Mouse (Mus musculus): Measurements from ENCODE around the gene Tmem117. TPM values are rescaled to one million over a fixed set of nuclear protein-coding genes. Genes with fewer than 3 reads are reported as not detected.

Tmem117 gene
- polyA plus RNA-seq, 1 experiment from 2014 or later, result 1.0 TPM

DNA sequence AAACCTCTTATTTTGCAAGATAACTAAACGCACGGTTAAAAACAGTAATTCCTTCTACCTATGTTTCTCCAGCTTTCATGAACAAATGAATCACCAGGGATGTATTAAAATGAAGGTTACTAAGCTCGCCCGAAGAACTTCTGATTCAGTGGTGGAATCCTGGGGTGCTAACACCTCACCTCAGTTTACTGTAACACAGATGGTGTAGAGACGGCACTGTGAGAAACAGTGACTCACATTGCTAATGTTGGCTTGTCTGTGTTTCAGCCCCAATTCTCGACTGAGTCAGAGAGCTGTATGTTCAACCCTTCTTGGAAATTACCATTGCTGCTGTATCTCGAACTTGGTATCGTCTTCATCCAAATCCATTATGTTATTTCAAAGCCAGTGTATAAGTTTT lies 21.3 kb upstream of the Tmem117 start:
- Histone ChIP-seq H3K36me3 (no peaks in the 10 kb centered on the region), H3K9me3 (no peaks in the 10 kb centered on the region), H3K4me1 (replicated peaks) (no peaks in the 10 kb centered on the region), H3K27ac (no peak overlapping the region), H3K4me3 (no peak overlapping the region), H3K27me3 (ENCODE audit: insufficient read depth, poor library complexity, severe bottlenecking) (no peaks in the 10 kb centered on the region)
- 92% methylated on average over 8 of the region's 8 CpGs for WGBS
- DNase-seq (ENCODE audit: low spot score), result no peak

DNA sequence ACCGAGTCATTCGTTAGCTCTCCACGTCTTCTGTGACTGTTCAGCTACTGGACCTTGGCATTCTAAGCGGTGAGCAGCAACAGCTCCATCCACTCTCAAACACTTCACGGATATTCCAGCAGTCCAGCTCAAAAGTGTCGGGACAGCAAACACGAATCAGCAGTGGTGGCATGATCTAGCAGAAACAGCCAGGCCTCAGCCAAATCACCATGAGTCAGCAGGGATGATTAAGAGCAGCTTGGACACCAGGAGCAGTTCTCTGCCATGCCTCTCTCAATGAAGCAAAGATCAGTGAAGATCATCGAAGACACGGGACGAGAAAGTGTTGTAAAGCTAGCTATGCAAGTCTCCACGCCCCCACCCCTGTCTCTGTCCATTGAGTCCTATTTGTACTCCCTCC lies 13.0 kb upstream of the Tmem117 start:
- no peaks in the 10 kb centered on the region for H3K4me1 ChIP-seq (replicated peaks)
- WGBS, result 90% methylated on average over 11 of the region's 11 CpGs
- no peaks in the 10 kb centered on the region for H3K9me3 ChIP-seq
- H3K36me3 ChIP-seq, result no peaks in the 10 kb centered on the region
- H3K27ac ChIP-seq, result no peak overlapping the region
- H3K27me3 ChIP-seq (ENCODE audit: insufficient read depth, poor library complexity, severe bottlenecking), result no peaks in the 10 kb centered on the region
- DNase-seq (ENCODE audit: low spot score), result no peak
- no peak overlapping the region for H3K4me3 ChIP-seq

DNA sequence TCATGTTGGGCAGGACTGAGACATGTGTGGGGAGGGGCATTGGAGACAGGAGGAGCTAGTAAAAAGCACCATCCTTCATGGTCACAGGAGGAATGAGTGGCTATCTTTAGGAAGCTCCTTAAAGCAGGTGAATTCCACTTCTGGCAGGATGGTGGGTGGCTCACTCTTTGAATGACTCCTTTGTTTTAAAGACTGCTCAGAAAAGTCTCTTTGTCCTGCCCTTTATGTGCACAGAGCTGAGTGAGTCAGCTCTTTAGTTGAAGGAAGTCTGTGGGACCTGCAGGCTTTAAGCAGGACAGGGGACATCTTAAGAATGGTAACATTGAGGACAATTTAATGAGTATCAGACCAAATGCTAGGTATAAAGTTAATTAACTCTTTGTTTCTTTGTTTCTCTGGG lies 8.1 kb upstream of the Tmem117 start:
- Histone ChIP-seq H3K27ac (no peak overlapping the region), H3K4me3 (no peak overlapping the region), H3K4me1 (replicated peaks) (no peaks in the 10 kb centered on the region), H3K9me3 (no peaks in the 10 kb centered on the region), H3K27me3 (ENCODE audit: insufficient read depth, poor library complexity, severe bottlenecking) (no peaks in the 10 kb centered on the region), H3K36me3 (no peaks in the 10 kb centered on the region)
- no peak for DNase-seq (ENCODE audit: low spot score)

DNA sequence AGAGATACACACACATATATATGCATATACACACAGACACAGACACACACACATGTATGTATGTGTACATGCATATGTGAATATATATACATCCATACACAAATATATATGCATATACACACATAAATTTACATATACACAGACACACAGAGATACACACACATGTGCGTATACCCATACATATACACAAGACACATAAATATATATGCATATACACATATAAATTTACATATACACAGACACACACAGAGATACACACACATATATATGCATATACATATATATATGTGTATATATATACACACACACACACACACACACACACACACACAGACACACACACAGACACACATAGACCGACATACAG lies 586 bp upstream of the Tmem117 start:
- peaks cover 5% of the 10 kb centered on the region for H3K4me1 ChIP-seq (replicated peaks)
- WGBS, result 50% methylated on average over 2 of the region's 2 CpGs
- no peaks in the 10 kb centered on the region for H3K36me3 ChIP-seq
- DNase-seq (ENCODE audit: low spot score), result no peak
- H3K27ac ChIP-seq, result peak overlapping the region; percentile 82; the same call in 1 of the 2 replicates
- H3K27me3 ChIP-seq (ENCODE audit: insufficient read depth, poor library complexity, severe bottlenecking), result peaks cover 33% of the 10 kb centered on the region
- no peaks in the 10 kb centered on the region for H3K9me3 ChIP-seq
- peak overlapping the region; percentile 82 for H3K4me3 ChIP-seq

DNA sequence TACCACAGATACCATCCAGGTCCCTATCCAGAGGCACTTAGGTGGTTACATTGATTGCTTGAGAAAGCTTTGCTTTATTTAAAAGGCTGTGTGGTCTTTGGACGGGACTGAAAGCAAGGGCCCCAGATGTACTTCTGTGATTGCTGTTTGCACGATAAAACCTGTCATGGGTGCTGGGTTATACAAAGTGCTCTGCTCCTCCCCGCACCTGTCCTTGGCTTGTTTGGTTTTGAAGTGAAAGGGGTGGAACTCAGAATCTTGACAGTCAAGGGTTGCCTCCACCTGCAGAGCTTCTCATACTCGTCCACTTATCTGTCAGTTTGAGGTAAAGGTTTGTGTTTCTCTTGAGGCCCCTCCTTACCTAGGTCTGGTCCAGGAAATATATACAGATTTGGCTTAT lies 1.5 kb downstream of the Tmem117 start:
- Histone ChIP-seq H3K4me3 (no peak overlapping the region), H3K9me3 (no peaks in the 10 kb centered on the region), H3K4me1 (replicated peaks) (peaks cover 5% of the 10 kb centered on the region), H3K36me3 (no peaks in the 10 kb centered on the region), H3K27ac (no peak overlapping the region), H3K27me3 (ENCODE audit: insufficient read depth, poor library complexity, severe bottlenecking) (peaks cover 33% of the 10 kb centered on the region)
- 80% methylated on average over 4 of the region's 4 CpGs for WGBS
- no peak for DNase-seq (ENCODE audit: low spot score)

DNA sequence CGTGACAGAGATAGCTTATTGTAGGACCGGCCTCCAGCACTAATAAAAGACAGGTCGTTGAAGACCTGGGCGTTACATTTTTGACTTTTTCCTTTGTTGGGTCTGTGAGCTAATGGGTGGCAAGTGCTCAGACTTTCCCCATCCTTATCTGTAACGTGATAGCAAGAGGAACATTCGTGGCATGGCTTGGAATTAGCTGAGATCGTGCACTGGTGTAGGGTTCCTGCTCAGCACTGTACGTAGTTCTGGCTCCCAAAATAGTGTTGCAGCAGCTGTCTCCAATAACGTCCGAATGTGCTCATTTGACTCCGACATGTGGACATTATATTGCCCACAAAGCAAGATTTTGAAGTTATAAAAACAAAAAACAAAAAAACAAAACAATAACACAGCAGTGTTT lies 5.5 kb downstream of the Tmem117 start:
- 74% methylated on average over 11 of the region's 11 CpGs for WGBS
- H3K4me1 ChIP-seq (replicated peaks), result no peaks in the 10 kb centered on the region; the same call in 1 of the 2 replicates

DNA sequence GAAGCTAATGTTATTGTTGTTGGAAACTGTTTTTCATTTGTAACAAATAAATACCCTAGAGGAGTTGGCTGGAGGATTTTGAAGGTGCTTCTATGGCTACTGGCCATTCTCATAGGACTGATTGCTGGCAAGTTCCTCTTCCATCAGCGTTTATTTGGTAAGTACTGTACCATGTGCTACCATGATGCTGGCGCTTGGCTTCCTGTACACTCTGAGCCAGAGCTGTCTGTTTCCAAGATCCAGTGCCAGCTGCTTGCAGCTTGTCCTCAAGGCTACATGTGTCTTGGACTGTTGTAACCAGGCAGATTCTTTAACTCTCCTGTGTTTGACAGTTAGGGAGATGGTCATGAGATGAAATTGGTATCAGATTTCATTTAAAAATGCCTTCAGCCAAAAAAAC lies 9.2 kb downstream of the Tmem117 start:
- Histone ChIP-seq H3K4me3 (no peak overlapping the region), H3K36me3 (no peaks in the 10 kb centered on the region), H3K27me3 (ENCODE audit: insufficient read depth, poor library complexity, severe bottlenecking) (no peaks in the 10 kb centered on the region), H3K9me3 (no peaks in the 10 kb centered on the region), H3K4me1 (replicated peaks) (no peaks in the 10 kb centered on the region; the same call in 1 of the 2 replicates), H3K27ac (no peak overlapping the region)
- WGBS, result 88% methylated on average over 2 of the region's 2 CpGs
- DNase-seq (ENCODE audit: low spot score), result no peak

More for the DNA sequence above, 5.5 kb downstream of the Tmem117 start:
- Histone ChIP-seq H3K27me3 (ENCODE audit: insufficient read depth, poor library complexity, severe bottlenecking) (peaks cover 16% of the 10 kb centered on the region), H3K36me3 (no peaks in the 10 kb centered on the region), H3K4me3 (no peak overlapping the region), H3K27ac (no peak overlapping the region), H3K9me3 (no peaks in the 10 kb centered on the region)
- no peak for DNase-seq (ENCODE audit: low spot score)

DNA sequence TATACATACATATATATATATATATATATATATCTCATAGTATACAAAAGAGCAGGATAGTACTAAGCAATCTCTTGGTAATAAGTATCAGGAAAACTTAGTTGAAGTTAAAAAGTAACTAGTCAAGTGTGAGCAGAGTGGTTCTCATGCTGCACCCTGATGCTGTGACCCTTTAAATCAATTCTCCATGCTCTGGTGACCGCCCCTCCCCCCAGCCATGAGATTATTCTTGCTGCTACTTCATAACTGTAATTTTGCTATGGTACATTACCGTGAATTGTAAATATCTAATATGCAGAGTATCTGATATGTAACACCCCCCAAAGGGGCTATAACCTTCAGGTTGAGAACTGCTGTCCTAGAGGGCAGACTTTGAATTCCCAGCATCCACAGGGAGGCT lies 10.1 kb downstream of the Tmem117 start:
- Histone ChIP-seq H3K4me1 (replicated peaks) (no peaks in the 10 kb centered on the region; the same call in 1 of the 2 replicates), H3K4me3 (no peak overlapping the region), H3K36me3 (no peaks in the 10 kb centered on the region), H3K27me3 (ENCODE audit: insufficient read depth, poor library complexity, severe bottlenecking) (no peaks in the 10 kb centered on the region), H3K27ac (no peak overlapping the region), H3K9me3 (no peaks in the 10 kb centered on the region)
- 76% methylated on average over 2 of the region's 2 CpGs for WGBS
- no peak for DNase-seq (ENCODE audit: low spot score)

DNA sequence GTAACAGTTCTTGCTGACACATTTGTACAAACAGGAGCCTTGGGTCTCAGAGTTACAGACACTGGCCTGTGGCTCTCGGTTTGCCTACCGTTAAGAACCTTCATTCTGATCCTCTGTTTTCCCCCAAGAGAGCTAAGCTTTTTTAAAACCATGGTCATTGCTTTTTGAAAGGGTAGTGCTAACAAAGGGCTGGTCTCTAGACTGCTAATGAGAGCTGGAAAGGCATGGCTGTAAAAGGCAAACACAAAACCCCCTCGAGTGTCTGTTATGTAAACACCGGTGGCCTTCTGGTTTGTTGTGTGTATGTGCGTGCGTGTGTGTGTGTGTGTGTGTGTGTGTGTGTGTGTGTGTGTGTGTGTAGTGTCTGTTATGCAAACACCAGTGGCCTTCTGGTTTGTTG lies 17.0 kb downstream of the Tmem117 start:
- Histone ChIP-seq H3K4me1 (replicated peaks) (peaks cover 30% of the 10 kb centered on the region), H3K4me3 (no peak overlapping the region), H3K27me3 (ENCODE audit: insufficient read depth, poor library complexity, severe bottlenecking) (no peaks in the 10 kb centered on the region), H3K36me3 (no peaks in the 10 kb centered on the region), H3K9me3 (no peaks in the 10 kb centered on the region), H3K27ac (0 out of 2 replicates have a peak overlapping the region, but pooled peaks have one; percentile 53)
- DNase-seq (ENCODE audit: low spot score), result no peak
- 62% methylated on average over 6 of the region's 6 CpGs for WGBS

DNA sequence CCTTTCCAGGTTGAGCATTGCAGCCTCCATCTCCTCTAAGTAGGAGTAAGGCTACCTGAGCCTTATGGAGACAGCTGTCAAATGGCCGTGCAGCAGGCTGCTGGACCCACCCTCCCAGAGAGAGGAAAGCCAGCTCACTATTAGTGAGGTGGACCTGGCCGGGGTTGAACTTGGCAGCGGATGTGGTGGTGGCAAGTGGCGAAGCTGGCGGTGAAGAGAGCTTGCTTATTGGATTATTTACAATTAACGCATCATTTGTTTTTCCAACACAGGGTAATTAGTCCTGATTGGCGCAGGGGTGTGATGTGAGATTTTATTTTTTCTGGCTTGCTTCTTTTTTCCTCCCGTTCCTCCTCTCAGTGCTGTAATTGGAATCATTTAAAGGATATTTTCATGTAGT lies 19.4 kb downstream of the Tmem117 start:
- DNase-seq (ENCODE audit: low spot score), result no peak
- Histone ChIP-seq H3K27me3 (ENCODE audit: insufficient read depth, poor library complexity, severe bottlenecking) (no peaks in the 10 kb centered on the region; the same call in 1 of the 2 replicates), H3K9me3 (no peaks in the 10 kb centered on the region), H3K27ac (peak overlapping the region; percentile 74; the same call in 1 of the 2 replicates), H3K4me1 (replicated peaks) (peaks cover 46% of the 10 kb centered on the region), H3K4me3 (no peak overlapping the region), H3K36me3 (no peaks in the 10 kb centered on the region)
- 88% methylated on average over 8 of the region's 8 CpGs for WGBS

DNA sequence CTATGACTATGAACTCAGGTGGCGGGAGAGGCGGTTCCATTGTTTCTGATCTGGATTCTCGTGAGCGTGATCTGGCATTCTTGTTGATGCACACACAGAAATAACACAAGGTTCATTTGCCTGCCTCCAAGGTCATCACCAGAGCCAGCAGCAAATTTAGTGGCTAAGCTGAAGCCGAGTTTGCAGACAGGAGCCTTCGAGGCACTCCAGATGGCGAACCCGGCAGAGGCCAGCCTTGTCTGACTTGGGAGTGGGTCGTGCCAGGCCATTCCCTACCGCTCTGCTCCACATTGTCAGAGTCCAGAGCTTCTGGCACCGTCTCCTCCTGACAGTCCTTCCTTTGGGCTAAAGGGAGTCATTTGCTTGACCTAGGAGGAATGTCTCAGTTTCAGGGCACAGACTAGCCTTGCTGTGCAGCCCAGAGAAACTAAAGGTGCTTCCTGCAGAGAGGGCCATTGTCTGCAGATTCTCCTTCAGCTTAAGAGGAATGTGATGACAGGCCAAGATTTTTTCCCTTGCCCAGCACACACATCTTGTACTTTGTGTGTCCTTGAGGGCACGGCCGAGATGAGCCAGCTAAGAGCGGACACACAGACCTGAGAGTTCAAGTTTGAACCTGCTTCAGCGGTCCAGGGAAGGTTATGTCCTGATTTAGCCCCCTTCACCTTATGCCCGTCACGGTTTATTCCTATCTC lies 20.2 kb downstream of the Tmem117 start:
- Histone ChIP-seq H3K9me3 (no peaks in the 10 kb centered on the region), H3K4me1 (replicated peaks) (peaks cover 46% of the 10 kb centered on the region), H3K27ac (peak overlapping the region; percentile 74), H3K4me3 (no peak overlapping the region), H3K27me3 (ENCODE audit: insufficient read depth, poor library complexity, severe bottlenecking) (no peaks in the 10 kb centered on the region; the same call in 1 of the 2 replicates), H3K36me3 (no peaks in the 10 kb centered on the region)
- 53% methylated on average over 17 of the region's 17 CpGs for WGBS
- no peak for DNase-seq (ENCODE audit: low spot score)

DNA sequence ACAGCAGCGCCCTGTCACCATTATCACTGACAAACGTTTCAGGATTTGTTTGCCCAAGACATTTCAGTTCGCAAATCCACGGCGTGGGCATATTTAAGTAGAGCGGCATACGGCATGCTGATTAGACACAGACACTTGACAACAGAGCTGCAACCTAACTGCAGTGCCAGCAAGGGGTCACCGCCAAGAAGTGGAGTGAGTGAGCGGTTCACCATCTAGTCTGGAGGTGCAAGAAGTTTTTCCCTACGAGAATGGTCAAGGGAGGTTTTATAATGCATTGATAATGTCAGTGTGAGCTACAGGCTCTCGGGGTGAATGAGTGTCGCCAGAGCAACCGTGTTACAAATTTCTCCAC lies 20.7 kb downstream of the Tmem117 start:
- Histone ChIP-seq H3K36me3 (no peaks in the 10 kb centered on the region), H3K4me3 (no peak overlapping the region), H3K27ac (no peak overlapping the region), H3K9me3 (no peaks in the 10 kb centered on the region), H3K27me3 (ENCODE audit: insufficient read depth, poor library complexity, severe bottlenecking) (no peaks in the 10 kb centered on the region; the same call in 1 of the 2 replicates), H3K4me1 (replicated peaks) (peaks cover 46% of the 10 kb centered on the region)
- DNase-seq (ENCODE audit: low spot score), result no peak
- 61% methylated on average over 13 of the region's 13 CpGs for WGBS

DNA sequence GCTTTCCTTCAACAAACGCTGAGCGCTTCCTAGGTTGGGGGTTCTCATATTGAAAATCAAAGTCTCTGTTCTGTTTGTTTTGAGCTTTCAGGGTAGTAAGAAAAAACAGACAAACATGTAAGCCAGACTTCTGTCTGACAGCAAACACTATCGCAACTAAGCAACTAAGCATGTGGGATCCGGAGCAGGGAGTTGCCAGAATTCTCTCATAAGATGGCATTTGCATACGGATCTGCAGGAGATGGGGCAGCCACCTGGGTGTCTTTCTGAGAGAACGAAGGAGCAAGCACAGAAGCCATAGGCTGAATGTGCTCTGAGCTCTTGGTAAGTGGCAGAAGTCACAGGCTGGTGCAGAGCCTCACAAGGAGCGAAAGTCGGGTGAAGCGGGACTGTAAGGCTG lies 22.3 kb downstream of the Tmem117 start:
- Histone ChIP-seq H3K9me3 (no peaks in the 10 kb centered on the region), H3K27ac (peak overlapping the region; percentile 4; the same call in 1 of the 2 replicates), H3K27me3 (ENCODE audit: insufficient read depth, poor library complexity, severe bottlenecking) (no peaks in the 10 kb centered on the region; the same call in 1 of the 2 replicates), H3K4me3 (no peak overlapping the region), H3K36me3 (no peaks in the 10 kb centered on the region), H3K4me1 (replicated peaks) (peaks cover 40% of the 10 kb centered on the region)
- WGBS, result 77% methylated on average over 9 of the region's 9 CpGs
- no peak for DNase-seq (ENCODE audit: low spot score)

Measured in hindbrain, embryonic 10.5 days (tissue).